ENCODE assay signal across 8 mouse cellular contexts in the genomic region with DNA sequence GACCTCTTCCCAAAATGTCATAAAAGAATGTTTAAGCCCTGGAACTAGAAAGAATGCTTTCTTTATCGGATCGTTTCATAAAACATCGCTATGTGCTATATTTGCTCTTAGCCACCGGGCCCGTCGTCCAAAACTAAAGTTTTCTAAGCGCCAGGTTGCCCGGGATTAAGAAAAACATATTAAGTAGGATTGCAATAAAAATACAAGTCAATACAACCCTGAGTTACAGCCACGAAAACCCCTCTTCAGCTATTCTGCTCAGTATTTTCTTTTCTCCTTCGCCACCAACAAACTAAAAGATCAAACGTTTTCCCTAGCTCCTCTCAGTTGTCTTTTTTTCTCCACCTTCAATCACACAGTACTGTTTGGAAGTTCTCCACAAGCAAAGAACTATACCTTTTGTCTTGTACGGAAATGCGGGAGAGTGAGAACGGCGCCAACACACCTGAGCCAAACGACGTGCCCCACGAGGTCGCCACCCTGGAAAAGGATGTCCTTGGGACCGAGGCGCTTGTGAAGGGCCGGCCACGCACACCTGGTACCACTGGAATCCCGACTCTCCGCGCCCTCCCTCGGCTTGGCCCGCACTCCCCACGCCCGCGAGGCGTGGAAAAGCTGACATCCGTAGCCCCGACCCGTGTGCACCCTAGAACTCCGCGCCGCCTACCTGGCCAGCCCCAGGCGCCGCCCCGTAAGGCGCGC. TPM values are rescaled to one million over a fixed set of nuclear protein-coding genes. Genes with fewer than 3 reads are reported as not detected.
DNase-seq lines count a peak whose midpoint lies in the region; ATAC-seq and TF ChIP-seq lines count a peak whose summit lies in the region.

No protein-coding gene starts in this region.

- peak overlapping the region; percentile 94 for H3K4me2 ChIP-seq in embryonic facial prominence, embryonic 11.5 days (ENCODE audit: low read depth, low read length)
- peak overlapping the region; percentile 96 for H3K4me2 ChIP-seq in hindbrain, embryonic 15.5 days
- peak overlapping the region; percentile 53 for H3K4me2 ChIP-seq in liver, embryonic 14.5 days (ENCODE audit: low read depth)

- no peak for DNase-seq in frontal cortex, postnatal 14 days (ENCODE audit: low spot score in 2 of 2)
- peak; percentile 36 for DNase-seq in embryonic facial prominence, embryonic 11.5 days (ENCODE audit: low spot score)
- no peak for DNase-seq in liver, embryonic 14.5 days (ENCODE audit: low read depth in 3 of 3, low spot score in 3 of 3)
- DNase-seq in gastrocnemius, adult 18-20 months (ENCODE audit: low spot score): no peak
- DNase-seq in cerebellum, adult 11-12 months: no peak

- no peaks in the 10 kb centered on the region for H3K9me3 ChIP-seq in embryonic facial prominence, embryonic 11.5 days (replicated peaks; ENCODE audit: control insufficient read depth, low read length)
- no peaks in the 10 kb centered on the region for H3K9me3 ChIP-seq in hindbrain, embryonic 15.5 days
- H3K9me3 ChIP-seq in liver, embryonic 14.5 days (ENCODE audit: control insufficient read depth, low read length): no peaks in the 10 kb centered on the region

- TF ChIP-seq EP300 in liver, embryonic 14.5 days (IDR thresholded peaks at IDR 0.05; ENCODE audit: low read depth): no peak

- no peak for TF ChIP-seq POLR2A in small intestine, adult 2 months (IDR thresholded peaks at IDR 0.05; ENCODE audit: low read depth, low read length)

- H3K27ac ChIP-seq in embryonic facial prominence, embryonic 11.5 days (replicated peaks; ENCODE audit: low read depth, low read length): no peak overlapping the region
- H3K27ac ChIP-seq in hindbrain, embryonic 15.5 days (replicated peaks): no peak overlapping the region
- no peak overlapping the region for H3K27ac ChIP-seq in liver, embryonic 14.5 days
- H3K27ac ChIP-seq in small intestine, adult 2 months (ENCODE audit: insufficient read depth, low read depth, low read length): no peak overlapping the region

- H3K4me1 ChIP-seq in embryonic facial prominence, embryonic 11.5 days (ENCODE audit: control insufficient read depth, insufficient read depth, low read length): peaks cover 2% of the 10 kb centered on the region; the same call in 1 of the 2 replicates
- H3K4me1 ChIP-seq in hindbrain, embryonic 15.5 days (replicated peaks): peaks cover 26% of the 10 kb centered on the region
- no peaks in the 10 kb centered on the region; a peak in 1 of 4 replicates for H3K4me1 ChIP-seq in liver, embryonic 14.5 days (replicated peaks; ENCODE audit: control insufficient read depth in 2 of 2, insufficient read depth in 2 of 2, low read length in 1 of 2)
- H3K4me1 ChIP-seq in small intestine, adult 2 months (ENCODE audit: control insufficient read depth, insufficient read depth, insufficient read length, low read length): peaks cover 12% of the 10 kb centered on the region

- peaks cover 38% of the 10 kb centered on the region for H3K27me3 ChIP-seq in embryonic facial prominence, embryonic 11.5 days (ENCODE audit: control insufficient read depth, insufficient read depth, low read length)
- H3K27me3 ChIP-seq in hindbrain, embryonic 15.5 days: peaks cover 68% of the 10 kb centered on the region
- H3K27me3 ChIP-seq in liver, embryonic 14.5 days (ENCODE audit: control insufficient read depth, insufficient read depth, low read length): peaks cover 53% of the 10 kb centered on the region
- peaks cover 34% of the 10 kb centered on the region for H3K27me3 ChIP-seq in small intestine, adult 2 months (ENCODE audit: control insufficient read depth, insufficient read depth, low read length)

- H3K4me3 ChIP-seq in embryonic facial prominence, embryonic 11.5 days (ENCODE audit: low read depth, low read length): peak overlapping the region; percentile 60
- H3K4me3 ChIP-seq in hindbrain, embryonic 15.5 days: peak overlapping the region; percentile 55
- H3K4me3 ChIP-seq in liver, embryonic 14.5 days (ENCODE audit: insufficient read depth in 1 of 2, low read depth in 2 of 2, low read length in 2 of 2): peak overlapping the region; percentile 57 to 60; a peak in 3 of 4 replicates
- peak overlapping the region; percentile 68 for H3K4me3 ChIP-seq in small intestine, adult 2 months (ENCODE audit: low read depth, low read length)

- 0 out of 2 replicates have a peak, but pooled peaks have one; percentile 30 for ATAC-seq in frontal cortex, adult (ENCODE audit: low TSS enrichment)
- ATAC-seq in embryonic facial prominence, embryonic 11.5 days (replicated peaks; ENCODE audit: insufficient number of reproducible peaks, low FRiP score, low TSS enrichment, low read depth): peak; percentile 17; the same call in 1 of the 2 replicates
- no peak; the same call in 1 of the 2 replicates for ATAC-seq in hindbrain, embryonic 15.5 days (ENCODE audit: low FRiP score, low read depth)
- no peak for ATAC-seq in liver, embryonic 14.5 days (ENCODE audit: insufficient read depth)

- H3K36me3 ChIP-seq in embryonic facial prominence, embryonic 11.5 days (replicated peaks; ENCODE audit: control insufficient read depth, insufficient read depth, low read depth, low read length): no peaks in the 10 kb centered on the region
- no peaks in the 10 kb centered on the region for H3K36me3 ChIP-seq in hindbrain, embryonic 15.5 days
- H3K36me3 ChIP-seq in liver, embryonic 14.5 days (replicated peaks; ENCODE audit: control insufficient read depth, insufficient read depth, low read depth): no peaks in the 10 kb centered on the region
- no peaks in the 10 kb centered on the region for H3K36me3 ChIP-seq in small intestine, adult 2 months (ENCODE audit: control insufficient read depth, insufficient read depth, low read length)

- peak overlapping the region; percentile 55 for H3K9ac ChIP-seq in embryonic facial prominence, embryonic 11.5 days (replicated peaks; ENCODE audit: low read length)
- peak overlapping the region; percentile 51 for H3K9ac ChIP-seq in hindbrain, embryonic 15.5 days
- no peak overlapping the region for H3K9ac ChIP-seq in liver, embryonic 14.5 days (replicated peaks)

- no peak for TF ChIP-seq CTCF in liver, embryonic 14.5 days (IDR thresholded peaks at IDR 0.05; ENCODE audit: low read depth)
- TF ChIP-seq CTCF in small intestine, adult 2 months (IDR thresholded peaks at IDR 0.05; ENCODE audit: extremely low read depth, insufficient read length, insufficient replicate concordance, low read depth, low read length): no peak

- under 1% methylated on average over 43 of the region's 43 CpGs for WGBS in embryonic facial prominence, embryonic 11.5 days
- WGBS in hindbrain, embryonic 15.5 days: under 1% methylated on average over 43 of the region's 43 CpGs
- WGBS in liver, embryonic 14.5 days (ENCODE audit: insufficient replicate concordance): under 1% methylated on average over 43 of the region's 43 CpGs
- 1% methylated on average over 43 of the region's 43 CpGs for WGBS in small intestine, adult 2 months

RNA-seq across cellular contexts. Expression of gene Stox2, which starts 34.0 kb away (rescaled TPM):
- 15.8 and 16.8 TPM in 2 replicates for polyA plus RNA-seq in embryonic facial prominence, embryonic 11.5 days (2014; fragmentation: Nextera tagmentation; extraction: Ambion mirVana)
- 43.3 and 43.5 TPM in 2 replicates for polyA plus RNA-seq in hindbrain, embryonic 15.5 days (2015; fragmentation: Nextera tagmentation; extraction: Ambion mirVana)
- polyA plus RNA-seq in liver, embryonic 14.5 days (2012; rRNA removed): 0.11 and 0.16 TPM in 2 replicates
- 0.06 and 0.24 TPM in 2 replicates for polyA plus RNA-seq in liver, embryonic 14.5 days (2014; fragmentation: Nextera tagmentation; extraction: Ambion mirVana)
- 1.4 and 1.5 TPM in 2 replicates for polyA plus RNA-seq in small intestine, adult 2 months (2012; rRNA removed)
- 1 to 10 TPM; 6.0 to 6.6 TPM for total RNA-seq in gastrocnemius, adult 18-20 months (2021)

Comparison
In these comparisons a context has a peak if more than half of its experiments do, and no peak if none do; other contexts are left out.
1. ATAC-seq: peak in frontal cortex, adult (single experiment) and embryonic facial prominence, embryonic 11.5 days (single experiment); none in hindbrain, embryonic 15.5 days (single experiment) and liver, embryonic 14.5 days (single experiment).
2. Peak in every context shown above with its lines, with median percentiles within 50 percentile points of each other: H3K4me2 ChIP-seq and H3K4me3 ChIP-seq.